Mouse (Mus musculus): ENCODE measurements at regions not wholly inside any gene's neighbourhood (a gene's known extent, or its start where the extent isn't known, plus 50 kb on each side); places are given as distances from the start of the nearest gene placed in this dataset.

- no peak for ATAC-seq (ENCODE audit: insufficient number of reproducible peaks, insufficient read depth, low FRiP score, low read depth)
- Histone ChIP-seq H3K4me2 (ENCODE audit: low read length) (no peak overlapping the region), H3K9me3 (ENCODE audit: control insufficient read depth, low read length) (no peaks in the 10 kb centered on the region), H3K27me3 (ENCODE audit: control insufficient read depth, insufficient read depth, low read length) (no peaks in the 10 kb centered on the region), H3K27ac (replicated peaks in 1 of 2; ENCODE audit: control insufficient read depth in 1 of 2, insufficient read depth in 1 of 2, low read depth in 2 of 2, low read length in 2 of 2) (no peak overlapping the region), H3K4me3 (ENCODE audit: control insufficient read depth in 1 of 2, insufficient read depth in 1 of 2, low read depth in 1 of 2, low read length in 2 of 2) (no peak overlapping the region), H3K9ac (ENCODE audit: low read length) (no peak overlapping the region), H3K4me1 (ENCODE audit: control insufficient read depth in 2 of 2, insufficient read depth in 2 of 2, low read length in 2 of 2) (peaks cover 5 to 8% of the 10 kb centered on the region in 2 experiments; a peak in 3 of 4 replicates), H3K36me3 (ENCODE audit: control insufficient read depth, insufficient read depth, low read length) (no peaks in the 10 kb centered on the region)
- WGBS: 84% methylated on average over 6 of the region's 6 CpGs
These were observed 101.3 kb upstream of the Lifr start for GRCm38 (mm10) chr15:6989094-6989493.

- 54% methylated on average over 9 of the region's 9 CpGs for WGBS
- H3K9me3 ChIP-seq (ENCODE audit: control insufficient read depth, low read length): no peaks in the 10 kb centered on the region
- H3K36me3 ChIP-seq (ENCODE audit: control insufficient read depth, insufficient read depth, low read length): no peaks in the 10 kb centered on the region
- peaks cover 5 to 8% of the 10 kb centered on the region in 2 experiments; a peak in 3 of 4 replicates for H3K4me1 ChIP-seq (ENCODE audit: control insufficient read depth in 2 of 2, insufficient read depth in 2 of 2, low read length in 2 of 2)
- no peak overlapping the region for H3K4me2 ChIP-seq (ENCODE audit: low read length)
- no peak for ATAC-seq (ENCODE audit: insufficient number of reproducible peaks, insufficient read depth, low FRiP score, low read depth)
- H3K9ac ChIP-seq (ENCODE audit: low read length): no peak overlapping the region
- no peak overlapping the region for H3K27ac ChIP-seq (replicated peaks in 1 of 2; ENCODE audit: control insufficient read depth in 1 of 2, insufficient read depth in 1 of 2, low read depth in 2 of 2, low read length in 2 of 2)
- H3K4me3 ChIP-seq (ENCODE audit: control insufficient read depth in 1 of 2, insufficient read depth in 1 of 2, low read depth in 1 of 2, low read length in 2 of 2): no peak overlapping the region
- H3K27me3 ChIP-seq (ENCODE audit: control insufficient read depth, insufficient read depth, low read length): no peaks in the 10 kb centered on the region
These were observed 97.2 kb upstream of the Lifr start for GRCm38 (mm10) chr15:6993226-6993625.

DNA sequence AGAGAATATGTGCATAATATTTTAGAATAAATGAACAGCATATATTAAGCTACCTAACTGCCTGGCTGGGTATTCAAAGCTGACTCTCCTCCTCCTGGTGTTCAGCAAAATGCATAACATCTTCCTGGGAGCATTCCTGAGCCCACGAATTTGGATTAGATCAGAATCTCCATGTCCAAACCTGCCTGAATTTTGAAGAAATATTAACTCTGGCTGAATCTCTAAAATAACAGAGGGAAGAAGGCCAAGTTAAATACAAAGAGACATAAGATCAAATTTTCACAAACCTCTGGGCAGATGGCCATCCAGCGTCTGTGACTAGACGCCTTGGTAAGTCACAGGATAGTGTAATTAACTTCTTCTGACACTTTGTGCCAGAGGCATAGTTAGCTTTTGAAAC lies 95.2 kb upstream of the Lifr start:
- Histone ChIP-seq H3K36me3 (ENCODE audit: control insufficient read depth, insufficient read depth, low read length) (no peaks in the 10 kb centered on the region), H3K27me3 (ENCODE audit: control insufficient read depth, insufficient read depth, low read length) (no peaks in the 10 kb centered on the region), H3K4me1 (ENCODE audit: control insufficient read depth in 2 of 2, insufficient read depth in 2 of 2, low read length in 2 of 2) (peaks cover 5 to 8% of the 10 kb centered on the region in 2 experiments; a peak in 3 of 4 replicates), H3K9me3 (ENCODE audit: control insufficient read depth, low read length) (no peaks in the 10 kb centered on the region), H3K4me3 (ENCODE audit: control insufficient read depth in 1 of 2, insufficient read depth in 1 of 2, low read depth in 1 of 2, low read length in 2 of 2) (no peak overlapping the region), H3K9ac (ENCODE audit: low read length) (no peak overlapping the region), H3K27ac (replicated peaks in 1 of 2; ENCODE audit: control insufficient read depth in 1 of 2, insufficient read depth in 1 of 2, low read depth in 2 of 2, low read length in 2 of 2) (no peak overlapping the region), H3K4me2 (ENCODE audit: low read length) (no peak overlapping the region)
- no peak for ATAC-seq (ENCODE audit: insufficient number of reproducible peaks, insufficient read depth, low FRiP score, low read depth)
- 68% methylated on average over 3 of the region's 3 CpGs for WGBS

DNA sequence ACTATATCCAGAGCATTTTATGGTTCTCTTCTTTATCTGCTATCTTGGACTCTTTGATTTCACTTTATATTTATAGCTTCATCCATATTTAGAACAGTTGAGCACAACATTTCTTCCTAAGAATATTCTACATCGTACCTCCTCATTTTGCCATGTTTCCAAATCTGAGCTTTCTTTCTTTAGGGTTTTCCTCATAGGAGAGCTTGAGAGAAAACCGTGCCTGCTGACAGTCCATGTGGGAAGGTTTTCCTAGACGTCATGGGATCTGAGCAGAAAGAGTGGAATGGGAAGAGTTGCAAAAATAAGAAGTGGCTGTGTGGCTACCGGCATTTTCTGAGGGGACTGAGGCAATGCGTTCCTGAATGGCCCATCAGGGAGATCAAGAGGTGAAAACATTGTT lies 92.5 kb upstream of the Lifr start:
- WGBS: 80% methylated on average over 5 of the region's 5 CpGs
- Histone ChIP-seq H3K9ac (ENCODE audit: low read length) (no peak overlapping the region), H3K9me3 (ENCODE audit: control insufficient read depth, low read length) (no peaks in the 10 kb centered on the region), H3K4me2 (ENCODE audit: low read length) (no peak overlapping the region), H3K36me3 (ENCODE audit: control insufficient read depth, insufficient read depth, low read length) (no peaks in the 10 kb centered on the region), H3K4me1 (ENCODE audit: control insufficient read depth in 2 of 2, insufficient read depth in 2 of 2, low read length in 2 of 2) (peaks cover 0 to 4% of the 10 kb centered on the region in 2 experiments; a peak in 1 of 4 replicates), H3K27me3 (ENCODE audit: control insufficient read depth, insufficient read depth, low read length) (no peaks in the 10 kb centered on the region), H3K27ac (replicated peaks in 1 of 2; ENCODE audit: control insufficient read depth in 1 of 2, insufficient read depth in 1 of 2, low read depth in 2 of 2, low read length in 2 of 2) (no peak overlapping the region), H3K4me3 (ENCODE audit: control insufficient read depth in 1 of 2, insufficient read depth in 1 of 2, low read depth in 1 of 2, low read length in 2 of 2) (no peak overlapping the region)
- no peak for ATAC-seq (ENCODE audit: insufficient number of reproducible peaks, insufficient read depth, low FRiP score, low read depth)

DNA sequence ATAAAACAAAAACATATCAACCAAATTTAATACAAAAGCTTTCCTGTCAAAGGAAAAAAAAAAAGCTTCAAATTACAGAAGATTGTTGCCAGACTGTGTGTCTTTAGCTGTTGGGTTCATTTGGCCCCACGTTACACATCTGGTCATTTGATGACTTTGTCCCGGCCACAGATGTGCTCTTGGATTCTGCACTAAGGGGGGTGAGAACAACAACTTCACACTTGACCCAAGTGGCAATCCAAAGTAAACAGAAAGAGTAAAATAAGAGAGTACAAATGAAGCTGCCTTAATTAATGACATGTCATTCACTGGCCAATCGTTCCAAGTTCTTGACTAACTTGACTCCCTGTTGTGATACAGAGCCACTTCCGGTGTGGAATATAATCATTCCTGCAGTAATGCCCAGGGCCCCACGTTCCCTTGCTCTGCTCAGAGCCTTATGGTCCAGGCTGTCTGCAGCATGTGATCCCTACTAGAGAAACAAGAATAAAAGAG lies 91.8 kb upstream of the Lifr start:
- Histone ChIP-seq H3K4me3 (ENCODE audit: control insufficient read depth in 1 of 2, insufficient read depth in 1 of 2, low read depth in 1 of 2, low read length in 2 of 2) (no peak overlapping the region), H3K27ac (replicated peaks in 1 of 2; ENCODE audit: control insufficient read depth in 1 of 2, insufficient read depth in 1 of 2, low read depth in 2 of 2, low read length in 2 of 2) (no peak overlapping the region), H3K36me3 (ENCODE audit: control insufficient read depth, insufficient read depth, low read length) (no peaks in the 10 kb centered on the region), H3K9ac (ENCODE audit: low read length) (no peak overlapping the region), H3K9me3 (ENCODE audit: control insufficient read depth, low read length) (no peaks in the 10 kb centered on the region), H3K4me1 (ENCODE audit: control insufficient read depth in 2 of 2, insufficient read depth in 2 of 2, low read length in 2 of 2) (no peaks in the 10 kb centered on the region), H3K27me3 (ENCODE audit: control insufficient read depth, insufficient read depth, low read length) (no peaks in the 10 kb centered on the region), H3K4me2 (ENCODE audit: low read length) (no peak overlapping the region)
- ATAC-seq (ENCODE audit: insufficient number of reproducible peaks, insufficient read depth, low FRiP score, low read depth): no peak
- WGBS: 83% methylated on average over 5 of the region's 5 CpGs

GRCm38 (mm10) chr15:6999667-7000066 lies 90.7 kb upstream of the Lifr start:
- Histone ChIP-seq H3K9me3 (ENCODE audit: control insufficient read depth, low read length) (no peaks in the 10 kb centered on the region), H3K4me3 (ENCODE audit: control insufficient read depth in 1 of 2, insufficient read depth in 1 of 2, low read depth in 1 of 2, low read length in 2 of 2) (no peak overlapping the region), H3K27me3 (ENCODE audit: control insufficient read depth, insufficient read depth, low read length) (no peaks in the 10 kb centered on the region), H3K27ac (replicated peaks in 1 of 2; ENCODE audit: control insufficient read depth in 1 of 2, insufficient read depth in 1 of 2, low read depth in 2 of 2, low read length in 2 of 2) (no peak overlapping the region), H3K4me1 (ENCODE audit: control insufficient read depth in 2 of 2, insufficient read depth in 2 of 2, low read length in 2 of 2) (no peaks in the 10 kb centered on the region), H3K9ac (ENCODE audit: low read length) (no peak overlapping the region), H3K4me2 (ENCODE audit: low read length) (no peak overlapping the region), H3K36me3 (ENCODE audit: control insufficient read depth, insufficient read depth, low read length) (no peaks in the 10 kb centered on the region)
- 61% methylated on average over 3 of the region's 3 CpGs for WGBS
- no peak for ATAC-seq (ENCODE audit: insufficient number of reproducible peaks, insufficient read depth, low FRiP score, low read depth)

DNA sequence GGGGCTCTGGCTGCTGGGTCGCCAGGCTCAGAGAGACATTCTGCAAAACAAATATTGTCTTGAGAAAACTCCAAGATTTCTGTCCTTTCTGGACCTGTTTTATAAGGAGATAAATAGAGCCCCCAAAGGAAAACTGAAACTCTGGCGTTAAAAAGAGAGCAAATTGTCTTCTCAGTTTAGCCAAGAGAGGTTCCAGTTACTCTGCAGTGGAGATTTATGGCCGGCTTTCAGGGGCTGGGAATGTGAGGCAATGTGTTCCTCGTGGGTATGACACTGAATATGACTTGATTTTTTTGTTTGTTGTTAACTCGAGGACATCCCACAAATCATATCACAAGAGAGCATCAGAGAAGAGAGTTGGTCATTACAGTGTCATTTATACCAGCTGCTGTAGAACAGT lies 88.2 kb upstream of the Lifr start:
- H3K4me3 ChIP-seq (ENCODE audit: control insufficient read depth in 1 of 2, insufficient read depth in 1 of 2, low read depth in 1 of 2, low read length in 2 of 2): no peak overlapping the region
- no peaks in the 10 kb centered on the region for H3K36me3 ChIP-seq (ENCODE audit: control insufficient read depth, insufficient read depth, low read length)
- H3K9me3 ChIP-seq (ENCODE audit: control insufficient read depth, low read length): no peaks in the 10 kb centered on the region
- H3K9ac ChIP-seq (ENCODE audit: low read length): no peak overlapping the region
- no peaks in the 10 kb centered on the region for H3K27me3 ChIP-seq (ENCODE audit: control insufficient read depth, insufficient read depth, low read length)
- H3K27ac ChIP-seq (replicated peaks in 1 of 2; ENCODE audit: control insufficient read depth in 1 of 2, insufficient read depth in 1 of 2, low read depth in 2 of 2, low read length in 2 of 2): no peak overlapping the region
- peaks cover 0 to 2% of the 10 kb centered on the region in 2 experiments; a peak in 1 of 4 replicates for H3K4me1 ChIP-seq (ENCODE audit: control insufficient read depth in 2 of 2, insufficient read depth in 2 of 2, low read length in 2 of 2)
- no peak for ATAC-seq (ENCODE audit: insufficient number of reproducible peaks, insufficient read depth, low FRiP score, low read depth)
- H3K4me2 ChIP-seq (ENCODE audit: low read length): no peak overlapping the region
- WGBS: 68% methylated on average over 5 of the region's 5 CpGs

GRCm38 (mm10) chr15:7003311-7003710 lies 87.1 kb upstream of the Lifr start:
- Histone ChIP-seq H3K9ac (ENCODE audit: low read length) (no peak overlapping the region), H3K4me3 (ENCODE audit: control insufficient read depth in 1 of 2, insufficient read depth in 1 of 2, low read depth in 1 of 2, low read length in 2 of 2) (no peak overlapping the region), H3K27me3 (ENCODE audit: control insufficient read depth, insufficient read depth, low read length) (no peaks in the 10 kb centered on the region), H3K36me3 (ENCODE audit: control insufficient read depth, insufficient read depth, low read length) (no peaks in the 10 kb centered on the region), H3K9me3 (ENCODE audit: control insufficient read depth, low read length) (no peaks in the 10 kb centered on the region), H3K27ac (replicated peaks in 1 of 2; ENCODE audit: control insufficient read depth in 1 of 2, insufficient read depth in 1 of 2, low read depth in 2 of 2, low read length in 2 of 2) (no peak overlapping the region), H3K4me1 (ENCODE audit: control insufficient read depth in 2 of 2, insufficient read depth in 2 of 2, low read length in 2 of 2) (peaks cover 0 to 2% of the 10 kb centered on the region in 2 experiments; a peak in 1 of 4 replicates), H3K4me2 (ENCODE audit: low read length) (no peak overlapping the region)
- ATAC-seq (ENCODE audit: insufficient number of reproducible peaks, insufficient read depth, low FRiP score, low read depth): no peak
- 72% methylated on average over 2 of the region's 2 CpGs for WGBS
